Mouse (Mus musculus) CH12.LX (cell line): Measurements from ENCODE around the gene 2010300C02Rik.

Experiments used
- BHLHE40 ChIP-seq: IDR thresholded peaks from 2 replicates; pipeline ENCODE4 v1.6.1; 2011; ENCODE audit warnings: mild to moderate bottlenecking, low read depth, low read length, improper control_type of control experiment
- CTCF ChIP-seq, 2 experiments: IDR thresholded peaks in 1 of 2; conservative IDR thresholded peaks in 1 of 2; 2 replicates each; pipeline ENCODE4 v1.5.1; 2011 to 2012; ENCODE audit warnings: low read depth in 2 of 2, low read length in 2 of 2, improper control_type of control experiment in 1 of 2, inconsistent platforms in 1 of 2, mild to moderate bottlenecking in 1 of 2, moderate library complexity in 1 of 2
- KAT2A ChIP-seq: IDR thresholded peaks from 2 replicates; pipeline ENCODE4 v1.6.1; 2012; ENCODE audit warnings: low read length, improper control_type of control experiment, inconsistent platforms; ENCODE audit not compliant: insufficient replicate concordance
- MXI1 ChIP-seq: IDR thresholded peaks from 2 replicates; pipeline ENCODE4 v1.6.1; 2011; ENCODE audit warnings: mild to moderate bottlenecking, low read depth, low read length, improper control_type of control experiment
- MYC ChIP-seq: IDR thresholded peaks from 2 replicates; pipeline ENCODE4 v1.6.1; 2011; ENCODE audit warnings: low read depth, mild to moderate bottlenecking, improper control_type of control experiment, low read length
- POLR2A ChIP-seq: IDR thresholded peaks from 2 replicates; pipeline ENCODE4 v1.6.1; 2011; ENCODE audit warnings: low read depth, mild to moderate bottlenecking, improper control_type of control experiment, low read length
- USF2 ChIP-seq: conservative IDR thresholded peaks from 2 replicates; pipeline ENCODE4 v1.6.1; 2011; ENCODE audit warnings: low read depth, low read length, improper control_type of control experiment
- ZNF384 ChIP-seq: IDR thresholded peaks from 2 replicates; pipeline ENCODE4 v1.6.1; 2012; ENCODE audit warnings: low read depth, low read length, improper control_type of control experiment, inconsistent platforms

- no peak for TF ChIP-seq MYC
- TF ChIP-seq POLR2A, result no peak
- no peak for TF ChIP-seq KAT2A
- no peak for TF ChIP-seq CTCF (conservative IDR thresholded peaks at IDR 0.05 in 1 of 2, IDR thresholded peaks at IDR 0.05 in 1 of 2; ENCODE audit: low read depth in 2 of 2, low read length in 2 of 2)
- TF ChIP-seq USF2, result no peak
- no peak for TF ChIP-seq BHLHE40
- TF ChIP-seq ZNF384, result no peak
- TF ChIP-seq MXI1, result no peak
Measured at GRCm38 (mm10) chr1:37742126-37742525, 22.2 kb upstream of the 2010300C02Rik start.
